Mouse (Mus musculus): ENCODE data around the gene Gxylt2.

- TF ChIP-seq CTCF (IDR thresholded peaks at IDR 0.05; ENCODE audit: low read depth, low read length) (no peak), POLR2A (IDR thresholded peaks at IDR 0.05; ENCODE audit: borderline replicate concordance, low read depth, low read length) (no peak)
Observed at GRCm38 (mm10) chr6:100775923-100776505, 71.5 kb downstream of the Gxylt2 start.

Measured in bone marrow macrophage, adult 2 months (primary cell).